8 mouse cellular contexts compared by ENCODE assay signal in genomic region chr8:84990836-84991235, GRCm38 (mm10). TPM values are rescaled to one million over a fixed set of nuclear protein-coding genes. Genes with fewer than 3 reads are reported as not detected.
DNase-seq lines count a peak whose midpoint lies in the region; ATAC-seq and TF ChIP-seq lines count a peak whose summit lies in the region.

No protein-coding gene starts in this region.

- H3K9ac ChIP-seq in forebrain, embryonic 11.5 days (ENCODE audit: low read length), result peak overlapping the region; percentile 58
- H3K9ac ChIP-seq in kidney, embryonic 14.5 days (ENCODE audit: low read depth, low read length), result peak overlapping the region; percentile 67
- peak overlapping the region; percentile 75; the same call in 1 of the 2 replicates for H3K9ac ChIP-seq in lung, postnatal 0 days (replicated peaks; ENCODE audit: low read depth)
- peak overlapping the region; percentile 74 for H3K9ac ChIP-seq in stomach, postnatal 0 days (ENCODE audit: low read length)

- intact Hi-C loops in gastrocnemius, postnatal 14 days (cut with DNase I; ENCODE audit: low total_unique reads), result no loop called here

- peak overlapping the region; percentile 91 for H3K4me2 ChIP-seq in forebrain, embryonic 11.5 days (ENCODE audit: low read depth, low read length, severe bottlenecking)
- peak overlapping the region; percentile 88 for H3K4me2 ChIP-seq in kidney, embryonic 14.5 days (replicated peaks; ENCODE audit: low read depth, low read length)
- peak overlapping the region; percentile 92 for H3K4me2 ChIP-seq in lung, postnatal 0 days (replicated peaks; ENCODE audit: low read depth, low read length)
- H3K4me2 ChIP-seq in stomach, postnatal 0 days (replicated peaks; ENCODE audit: low read depth), result peak overlapping the region; percentile 92

- peak; percentile 40 for DNase-seq in gastrocnemius, postnatal 14 days
- no peak for DNase-seq in gastrocnemius, adult 8-10 months (ENCODE audit: low spot score in 2 of 2)
- no peak for DNase-seq in G1E (ENCODE audit: low spot score)
- DNase-seq in forebrain, embryonic 11.5 days (ENCODE audit: low spot score), result peak; percentile 74
- peak; percentile 95 for DNase-seq in lung, postnatal 0 days (ENCODE audit: low spot score)
- peak; percentile 97 for DNase-seq in stomach, postnatal 0 days (ENCODE audit: low spot score)

- WGBS in forebrain, embryonic 11.5 days, result 1% methylated on average over 15 of the region's 15 CpGs
- WGBS in kidney, embryonic 14.5 days, result under 1% methylated on average over 15 of the region's 15 CpGs
- 1% methylated on average over 15 of the region's 15 CpGs for WGBS in lung, postnatal 0 days
- WGBS in stomach, postnatal 0 days, result under 1% methylated on average over 15 of the region's 15 CpGs

- ATAC-seq in G1E (ENCODE audit: extremely low read depth, insufficient number of reproducible peaks, low FRiP score, poor library complexity, severe bottlenecking), result no peak
- ATAC-seq in forebrain, embryonic 11.5 days (replicated peaks; ENCODE audit: low FRiP score), result peak; percentile 51
- peak; percentile 75; the same call in 1 of the 2 replicates for ATAC-seq in kidney, embryonic 14.5 days (ENCODE audit: low FRiP score, low TSS enrichment)
- peak; percentile 75 for ATAC-seq in lung, postnatal 0 days
- ATAC-seq in stomach, postnatal 0 days (ENCODE audit: low FRiP score, low TSS enrichment), result peak; percentile 82
- no peak for ATAC-seq in activated CD4-positive, CD25-positive, alpha-beta regulatory T cell, adult 4 months

- no peak for TF ChIP-seq CTCF in G1E (IDR thresholded peaks at IDR 0.05; ENCODE audit: low read depth, low read length)
- no peak for TF ChIP-seq CTCF in lung, postnatal 0 days (IDR thresholded peaks at IDR 0.05)
- no peak for TF ChIP-seq CTCF in stomach, postnatal 0 days (IDR thresholded peaks at IDR 0.05; ENCODE audit: low read depth)

- H3K4me3 ChIP-seq in G1E (ENCODE audit: low read depth, low read length), result peak overlapping the region; percentile 79
- H3K4me3 ChIP-seq in forebrain, embryonic 11.5 days (ENCODE audit: low read depth, low read length), result peak overlapping the region; percentile 45
- H3K4me3 ChIP-seq in kidney, embryonic 14.5 days (ENCODE audit: low read length), result peak overlapping the region; percentile 58
- peak overlapping the region; percentile 55 for H3K4me3 ChIP-seq in lung, postnatal 0 days (ENCODE audit: low read depth, low read length)
- H3K4me3 ChIP-seq in stomach, postnatal 0 days (ENCODE audit: low read depth, low read length), result peak overlapping the region; percentile 58

- no peaks in the 10 kb centered on the region for H3K27me3 ChIP-seq in G1E (ENCODE audit: insufficient read depth, low read length)
- H3K27me3 ChIP-seq in forebrain, embryonic 11.5 days (ENCODE audit: control insufficient read depth, insufficient read depth, low read length), result peaks cover 7% of the 10 kb centered on the region; the same call in 1 of the 2 replicates
- peaks cover 7% of the 10 kb centered on the region; the same call in 1 of the 2 replicates for H3K27me3 ChIP-seq in kidney, embryonic 14.5 days (ENCODE audit: control insufficient read depth, insufficient read depth, low read length)
- no peaks in the 10 kb centered on the region for H3K27me3 ChIP-seq in lung, postnatal 0 days (replicated peaks; ENCODE audit: insufficient read depth, low read length)
- H3K27me3 ChIP-seq in stomach, postnatal 0 days (ENCODE audit: control insufficient read depth, insufficient read depth, low read length), result no peaks in the 10 kb centered on the region

- no peaks in the 10 kb centered on the region for H3K9me3 ChIP-seq in G1E (replicated peaks)
- H3K9me3 ChIP-seq in forebrain, embryonic 11.5 days (ENCODE audit: control insufficient read depth, low read length), result no peaks in the 10 kb centered on the region
- H3K9me3 ChIP-seq in kidney, embryonic 14.5 days (ENCODE audit: control insufficient read depth, low read length), result no peaks in the 10 kb centered on the region
- no peaks in the 10 kb centered on the region for H3K9me3 ChIP-seq in lung, postnatal 0 days (ENCODE audit: low read length)
- no peaks in the 10 kb centered on the region for H3K9me3 ChIP-seq in stomach, postnatal 0 days (ENCODE audit: control insufficient read depth, low read length)

- peaks cover 46% of the 10 kb centered on the region for H3K4me1 ChIP-seq in G1E (ENCODE audit: insufficient read depth, low read depth, low read length)
- peaks cover 10% of the 10 kb centered on the region for H3K4me1 ChIP-seq in forebrain, embryonic 11.5 days (replicated peaks; ENCODE audit: control insufficient read depth, insufficient read depth, low read length)
- H3K4me1 ChIP-seq in kidney, embryonic 14.5 days (ENCODE audit: control insufficient read depth, insufficient read depth, low read length), result peaks cover 14% of the 10 kb centered on the region; the same call in 1 of the 2 replicates
- H3K4me1 ChIP-seq in lung, postnatal 0 days (ENCODE audit: insufficient read depth, low read depth, low read length), result peaks cover 14% of the 10 kb centered on the region
- H3K4me1 ChIP-seq in stomach, postnatal 0 days (replicated peaks; ENCODE audit: control insufficient read depth, insufficient read depth), result peaks cover 6% of the 10 kb centered on the region

- TF ChIP-seq EP300 in lung, postnatal 0 days (IDR thresholded peaks at IDR 0.05), result no peak
- no peak for TF ChIP-seq EP300 in stomach, postnatal 0 days (optimal IDR thresholded peaks at IDR 0.05)

- peaks cover 25% of the 10 kb centered on the region for H3K36me3 ChIP-seq in G1E (replicated peaks)
- H3K36me3 ChIP-seq in forebrain, embryonic 11.5 days (ENCODE audit: control insufficient read depth, insufficient read depth, low read length), result no peaks in the 10 kb centered on the region
- no peaks in the 10 kb centered on the region for H3K36me3 ChIP-seq in kidney, embryonic 14.5 days (ENCODE audit: control insufficient read depth, insufficient read depth, low read length)
- H3K36me3 ChIP-seq in lung, postnatal 0 days (ENCODE audit: insufficient read depth, low read length), result no peaks in the 10 kb centered on the region
- no peaks in the 10 kb centered on the region for H3K36me3 ChIP-seq in stomach, postnatal 0 days (ENCODE audit: control insufficient read depth, insufficient read depth, low read length)

- H3K27ac ChIP-seq in forebrain, embryonic 11.5 days (ENCODE audit: low read depth, low read length), result no peak overlapping the region
- H3K27ac ChIP-seq in kidney, embryonic 14.5 days (ENCODE audit: low read depth, low read length), result peak overlapping the region; percentile 70
- peak overlapping the region; percentile 96 for H3K27ac ChIP-seq in lung, postnatal 0 days (ENCODE audit: low read length)
- peak overlapping the region; percentile 94 for H3K27ac ChIP-seq in stomach, postnatal 0 days (replicated peaks)

RNA-seq across cellular contexts. Expression of gene Hook2, which starts 0.4 kb away (rescaled TPM):
- total RNA-seq in gastrocnemius, postnatal 14 days (2021), result 1 to 10 TPM; 1.4 to 1.5 TPM
- total RNA-seq in gastrocnemius, adult 8-10 months (2022), result 1 to 10 TPM; 2.0 to 3.1 (median 2.6) TPM
- 2.7 and 3.4 TPM in 2 replicates for total RNA-seq in G1E (2014; fragmentation: Nextera tagmentation)
- 7.9 and 8.2 TPM in 2 replicates for total RNA-seq in G1E (2017)
- polyA plus RNA-seq in G1E (2012), result 12.2 and 12.7 TPM in 2 replicates
- 14.8 and 15.5 TPM in 2 replicates for polyA plus RNA-seq in forebrain, embryonic 11.5 days (2014; fragmentation: Nextera tagmentation; extraction: Ambion mirVana)
- polyA plus RNA-seq in kidney, embryonic 14.5 days (2014; fragmentation: Nextera tagmentation; extraction: Ambion mirVana), result 14.6 and 18.7 TPM in 2 replicates
- polyA plus RNA-seq in lung, postnatal 0 days (2015; fragmentation: Nextera tagmentation; extraction: Ambion mirVana), result 19.2 and 22.3 TPM in 2 replicates
- polyA plus RNA-seq in stomach, postnatal 0 days (2015; fragmentation: Nextera tagmentation; extraction: Ambion mirVana), result 28.8 and 30.9 TPM in 2 replicates
- 1 to 10 TPM; 2.6 to 3.0 TPM for polyA plus RNA-seq in activated CD4-positive, CD25-positive, alpha-beta regulatory T cell, adult 4 months (2017; shearing (Covaris generic))

RNA-seq across cellular contexts. Expression of gene Junb, which starts 12.3 kb away (rescaled TPM):
- 1 to 10 TPM; 6.2 to 6.3 TPM for total RNA-seq in gastrocnemius, postnatal 14 days (2021)
- 1 to 10 TPM; 5.9 to 9.6 (median 7.5) TPM for total RNA-seq in gastrocnemius, adult 8-10 months (2022)
- total RNA-seq in G1E (2014; fragmentation: Nextera tagmentation) (25.6 and 38.5 TPM in 2 replicates), G1E (2017) (23.8 and 33.6 TPM in 2 replicates)
- polyA plus RNA-seq in G1E (2012), result 66.8 and 78.5 TPM in 2 replicates
- 5.2 and 5.8 TPM in 2 replicates for polyA plus RNA-seq in forebrain, embryonic 11.5 days (2014; fragmentation: Nextera tagmentation; extraction: Ambion mirVana)
- 7.3 and 10.0 TPM in 2 replicates for polyA plus RNA-seq in kidney, embryonic 14.5 days (2014; fragmentation: Nextera tagmentation; extraction: Ambion mirVana)
- 69.0 and 126 TPM in 2 replicates for polyA plus RNA-seq in lung, postnatal 0 days (2015; fragmentation: Nextera tagmentation; extraction: Ambion mirVana)
- 88.5 and 95.9 TPM in 2 replicates for polyA plus RNA-seq in stomach, postnatal 0 days (2015; fragmentation: Nextera tagmentation; extraction: Ambion mirVana)
- polyA plus RNA-seq in activated CD4-positive, CD25-positive, alpha-beta regulatory T cell, adult 4 months (2017; shearing (Covaris generic)), result 10 to 100 TPM; 28.9 to 30.5 TPM

RNA-seq across cellular contexts. Expression of gene Rnaseh2a, which starts 21.3 kb away (rescaled TPM):
- 10 to 100 TPM; 22.6 to 28.4 TPM for total RNA-seq in gastrocnemius, postnatal 14 days (2021)
- total RNA-seq in gastrocnemius, adult 8-10 months (2022), result 10 to 100 TPM; 20.4 to 26.5 (median 23.9) TPM
- total RNA-seq in G1E (2014; fragmentation: Nextera tagmentation), result 162 and 174 TPM in 2 replicates
- total RNA-seq in G1E (2017), result 94.1 and 132 TPM in 2 replicates
- 477 and 636 TPM in 2 replicates for polyA plus RNA-seq in G1E (2012)
- 128 and 147 TPM in 2 replicates for polyA plus RNA-seq in forebrain, embryonic 11.5 days (2014; fragmentation: Nextera tagmentation; extraction: Ambion mirVana)
- 143 and 154 TPM in 2 replicates for polyA plus RNA-seq in kidney, embryonic 14.5 days (2014; fragmentation: Nextera tagmentation; extraction: Ambion mirVana)
- 46.4 and 55.7 TPM in 2 replicates for polyA plus RNA-seq in lung, postnatal 0 days (2015; fragmentation: Nextera tagmentation; extraction: Ambion mirVana)
- 79.4 and 80.1 TPM in 2 replicates for polyA plus RNA-seq in stomach, postnatal 0 days (2015; fragmentation: Nextera tagmentation; extraction: Ambion mirVana)
- polyA plus RNA-seq in activated CD4-positive, CD25-positive, alpha-beta regulatory T cell, adult 4 months (2017; shearing (Covaris generic)), result 10 to 100 TPM; 68.9 to 91.0 TPM

RNA-seq across cellular contexts. Expression of gene Prdx2, which starts 21.4 kb away (rescaled TPM):
- 100 to 1,000 TPM; 224 to 248 TPM for total RNA-seq in gastrocnemius, postnatal 14 days (2021)
- 100 to 1,000 TPM; 173 to 193 (median 187) TPM for total RNA-seq in gastrocnemius, adult 8-10 months (2022)
- 134 and 185 TPM in 2 replicates for total RNA-seq in G1E (2014; fragmentation: Nextera tagmentation)
- total RNA-seq in G1E (2017), result 299 and 388 TPM in 2 replicates
- polyA plus RNA-seq in G1E (2012), result 19.6 and 86.4 TPM in 2 replicates
- polyA plus RNA-seq in forebrain, embryonic 11.5 days (2014; fragmentation: Nextera tagmentation; extraction: Ambion mirVana), result 1,226 and 1,312 TPM in 2 replicates
- 965 and 1,048 TPM in 2 replicates for polyA plus RNA-seq in kidney, embryonic 14.5 days (2014; fragmentation: Nextera tagmentation; extraction: Ambion mirVana)
- polyA plus RNA-seq in lung, postnatal 0 days (2015; fragmentation: Nextera tagmentation; extraction: Ambion mirVana), result 337 and 356 TPM in 2 replicates
- 370 and 376 TPM in 2 replicates for polyA plus RNA-seq in stomach, postnatal 0 days (2015; fragmentation: Nextera tagmentation; extraction: Ambion mirVana)
- 100 to 1,000 TPM; 246 to 312 TPM for polyA plus RNA-seq in activated CD4-positive, CD25-positive, alpha-beta regulatory T cell, adult 4 months (2017; shearing (Covaris generic))

RNA-seq across cellular contexts. Expression of gene Gm49661, which starts 21.6 kb away (rescaled TPM):
- not detected for total RNA-seq in gastrocnemius, postnatal 14 days (2021)
- 1 to 10 TPM in 1 of 4 experiments, not detected in 3; 1.1 TPM for total RNA-seq in gastrocnemius, adult 8-10 months (2022)
- total RNA-seq in G1E (2014; fragmentation: Nextera tagmentation) (not detected in 2 replicates), G1E (2017) (not detected in 2 replicates)
- not detected in 2 replicates for polyA plus RNA-seq in G1E (2012)
- polyA plus RNA-seq in forebrain, embryonic 11.5 days (2014; fragmentation: Nextera tagmentation; extraction: Ambion mirVana), result not detected in 2 replicates
- not detected in 2 replicates for polyA plus RNA-seq in kidney, embryonic 14.5 days (2014; fragmentation: Nextera tagmentation; extraction: Ambion mirVana)
- 1.1 TPM in 1 of 2 replicates, not detected in the other for polyA plus RNA-seq in lung, postnatal 0 days (2015; fragmentation: Nextera tagmentation; extraction: Ambion mirVana)
- not detected in 2 replicates for polyA plus RNA-seq in stomach, postnatal 0 days (2015; fragmentation: Nextera tagmentation; extraction: Ambion mirVana)
- not detected for polyA plus RNA-seq in activated CD4-positive, CD25-positive, alpha-beta regulatory T cell, adult 4 months (2017; shearing (Covaris generic))

Comparison
In these comparisons a context has a peak if more than half of its experiments do, and no peak if none do; other contexts are left out.
1. DNase-seq: peak in gastrocnemius, postnatal 14 days (single experiment), forebrain, embryonic 11.5 days (single experiment), lung, postnatal 0 days (single experiment) and stomach, postnatal 0 days (single experiment); none in gastrocnemius, adult 8-10 months (0 of 2) and G1E (single experiment).
2. ATAC-seq: peak in forebrain, embryonic 11.5 days (single experiment), kidney, embryonic 14.5 days (single experiment), lung, postnatal 0 days (single experiment) and stomach, postnatal 0 days (single experiment); none in G1E (single experiment) and activated CD4-positive, CD25-positive, alpha-beta regulatory T cell, adult 4 months (single experiment).
3. Peak in every context shown above with its lines, with median percentiles within 50 percentile points of each other: H3K4me3 ChIP-seq, H3K4me2 ChIP-seq and H3K9ac ChIP-seq.